Mouse (Mus musculus) yolk sac, embryonic 10.5 days (tissue): ENCODE data around the gene Baat.
"Not testable (repeated sequence)": the region's sequence is repeated elsewhere in the genome, so short reads cannot be mapped to it uniquely, and the experiment has no call there.

Experiments used
- DNase-seq: peaks from one replicate; pipeline ENCODE4 v3.0.0-alpha.2; 2017; ENCODE audit warnings: low spot score

Gene Baat

GRCm38 (mm10) chr4:49485442-49485841 lies 20.9 kb downstream of the Baat start:
- peak; percentile 57 for DNase-seq

- DNase-seq, result peak; percentile 32
These were observed 25.5 kb downstream of the Baat start for GRCm38 (mm10) chr4:49480896-49481295.

GRCm38 (mm10) chr4:49480104-49480760 lies 26.1 kb downstream of the Baat start:
- DNase-seq, result peak; percentile 70

GRCm38 (mm10) chr4:49479035-49479434 lies 27.3 kb downstream of the Baat start:
- DNase-seq, result not testable (repeated sequence)

- DNase-seq, result peak; percentile 29
These were observed 28.1 kb downstream of the Baat start for GRCm38 (mm10) chr4:49478118-49478877.

- DNase-seq, result no peak
These were observed 31.8 kb downstream of the Baat start for GRCm38 (mm10) chr4:49474583-49474982.

GRCm38 (mm10) chr4:49473435-49474100 lies 32.8 kb downstream of the Baat start, which contains the start of gene Acnat1:
Acnat1 (minus strand) TSS chr4:49473912.
- peak; percentile 76 for DNase-seq

GRCm38 (mm10) chr4:49469435-49470151 lies 36.8 kb downstream of the Baat start:
- no peak for DNase-seq

- no peak for DNase-seq
These were observed 39.0 kb downstream of the Baat start for GRCm38 (mm10) chr4:49467360-49467759.

- no peak for DNase-seq
These were observed 50.2 kb downstream of the Baat start for GRCm38 (mm10) chr4:49456171-49456570.

GRCm38 (mm10) chr4:49451848-49452551 lies 54.4 kb downstream of the Baat start:
- peak; percentile 15 for DNase-seq

- DNase-seq, result peak; percentile 41
These were observed 55.1 kb downstream of the Baat start for GRCm38 (mm10) chr4:49451133-49451847.
